Mouse (Mus musculus) adrenal gland, adult 18-20 months (tissue): ENCODE measurements around the gene Gm10408. TPM values are rescaled to one million over a fixed set of nuclear protein-coding genes. Genes with fewer than 3 reads are reported as not detected.
"Not testable (repeated sequence)": the region's sequence is repeated elsewhere in the genome, so short reads cannot be mapped to it uniquely, and the experiment has no call there.

Source experiments
- DNase-seq, 2 experiments: peaks; one replicate each; pipeline ENCODE4 v3.0.0; 2021 to 2022; ENCODE audit warnings: low spot score in 2 of 2
- long read RNA-seq, 2 experiments: library from polyadenylated mRNA; stranded (forward); transcript quantifications; one replicate each; pipeline ENCODE4 v2.0.0; 2021
- total RNA-seq, 2 experiments: library from RNA; stranded (reverse); gene quantifications; 1 replicate in 1 of 2; 2 replicates in 1 of 2; pipeline ENCODE4 v1.2.3; 2021

The Gm10408 gene
- not detected for total RNA-seq
- long read RNA-seq, experiment 1, result 0 reads
- long read RNA-seq, experiment 2, result 0 reads

DNA sequence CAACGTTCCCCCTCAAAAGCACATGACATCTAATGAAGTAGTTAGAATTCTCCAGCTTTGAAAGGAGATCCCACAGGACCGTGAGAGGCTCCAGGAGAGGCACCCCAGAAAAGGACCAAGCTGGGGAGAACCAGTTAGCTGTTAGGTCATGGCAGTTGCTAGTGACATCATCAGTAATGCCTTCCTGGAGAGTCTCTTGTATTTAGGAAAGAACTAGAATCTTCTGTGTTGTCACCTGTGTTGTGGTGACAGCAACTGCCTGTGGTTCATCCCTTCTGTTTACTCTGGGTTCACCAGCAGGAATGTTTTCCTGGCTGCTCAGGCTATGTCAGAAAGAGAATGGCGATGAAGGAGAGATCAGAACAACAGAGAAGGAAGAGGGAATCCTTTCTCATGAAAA is at the start of gene Gm10408:
Gm10408 (plus strand) TSS at position 301 of the 400 bp plus-strand sequence.
- DNase-seq, result not testable (repeated sequence)

DNA sequence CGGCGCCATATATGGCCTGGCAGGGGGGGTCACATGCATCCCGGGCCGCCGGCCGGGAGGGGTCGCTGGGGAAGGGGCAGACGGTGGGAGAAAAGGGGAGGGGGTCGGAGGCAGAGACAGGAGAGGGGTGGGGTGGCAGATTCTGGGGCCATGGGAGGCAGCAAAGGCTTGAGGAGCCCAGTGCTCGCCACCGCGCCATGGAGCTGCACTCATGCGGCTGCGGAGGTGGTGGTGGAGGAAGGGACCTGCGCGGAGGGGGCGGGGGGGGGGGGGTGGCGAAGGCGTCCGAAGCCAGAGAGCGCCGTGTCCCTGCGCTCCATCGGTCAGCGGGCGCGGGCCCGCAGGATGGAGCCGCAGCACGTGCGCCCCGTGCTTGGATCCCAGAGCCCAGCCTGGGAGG is 36.9 kb upstream of the Gm10408 start, which contains the start of gene Gm10409:
Gm10409 (plus strand) TSS at position 301 of the 400 bp plus-strand sequence.
- not testable (repeated sequence) for DNase-seq

GRCm38 (mm10) chr14:3427803-3428202 is 21.4 kb upstream of the Gm10408 start, which contains the start of gene Gm3005:
Gene Gm3005, plus strand, starts transcription at chr14:3428103.
- DNase-seq, result not testable (repeated sequence)

Other genes starting within 250 kb of the Gm10408 start
- gene D830030K20Rik, start 240.9 kb upstream of the Gm10408 start, total RNA-seq, result under 1 TPM in 1 of 2 experiments, not detected in 1; 0.48 TPM
- not detected for gene Gm2956, start 116.8 kb upstream of the Gm10408 start, total RNA-seq
- not detected for gene Gm10413, start 54.3 kb upstream of the Gm10408 start, total RNA-seq
- gene Gm10409, start 36.8 kb upstream of the Gm10408 start, total RNA-seq, result not detected
- not detected for gene Gm3005, start 21.3 kb upstream of the Gm10408 start, total RNA-seq
- gene Gm3012, start 185.1 kb downstream of the Gm10408 start, total RNA-seq, result not detected
- gene Gm3020, start 202.7 kb downstream of the Gm10408 start, total RNA-seq, result not detected
- not detected for gene Gm3043, start 239.4 kb downstream of the Gm10408 start, total RNA-seq